Mouse (Mus musculus) gastrocnemius, adult 18-20 months (tissue): ENCODE results near the gene Otulin. TPM values are rescaled to one million over a fixed set of nuclear protein-coding genes. Genes with fewer than 3 reads are reported as not detected.

Experiments used
- DNase-seq: peaks from one replicate; pipeline ENCODE4 v3.0.0; 2021; ENCODE audit warnings: low spot score
- total RNA-seq, 2 experiments: library from RNA; stranded (reverse); gene quantifications; 2 replicates each; pipeline ENCODE4 v1.2.3; 2021

Gene Otulin
- total RNA-seq, 2 experiments from 2014 or later: 17.8 to 28.3 TPM

DNA sequence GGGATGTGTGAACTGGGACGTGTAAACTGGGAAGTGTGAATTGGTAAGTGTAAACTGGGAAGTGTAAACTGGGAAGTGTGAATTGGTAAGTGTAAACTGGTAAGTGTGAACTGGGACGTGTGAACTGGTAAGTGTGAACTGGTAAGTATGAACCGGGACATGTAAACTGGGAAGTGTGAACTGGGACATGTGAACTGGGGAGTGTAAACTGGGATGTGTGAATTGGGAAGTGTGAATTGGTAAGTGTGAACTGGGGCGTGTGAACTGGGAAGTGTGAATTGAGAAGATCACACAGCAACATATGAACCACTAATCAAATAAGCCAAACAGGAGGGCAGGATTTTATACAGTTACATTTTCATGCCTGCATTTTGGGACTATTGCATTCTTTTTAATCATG, 27.9 kb upstream of the Otulin start:
- no peak for DNase-seq

DNA sequence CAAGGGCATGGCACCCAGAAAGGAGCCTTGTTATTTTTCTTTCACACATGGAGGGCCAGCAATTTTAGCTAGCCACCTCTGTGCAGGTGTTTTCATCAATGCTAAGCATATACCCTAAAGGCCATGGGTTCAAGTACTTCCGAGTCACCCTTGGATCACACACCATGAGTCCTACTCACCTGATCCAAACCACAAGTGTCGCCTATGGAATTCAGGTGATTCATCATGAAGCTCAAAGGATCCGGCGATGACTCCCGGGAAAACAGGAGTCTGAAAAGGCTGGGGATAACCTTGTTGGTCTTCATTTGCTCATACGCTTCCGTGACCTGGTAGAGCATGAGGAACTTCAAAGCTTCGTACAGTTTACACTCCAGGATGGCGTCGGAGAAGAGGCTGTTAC, 27.4 kb upstream of the Otulin start:
- DNase-seq: no peak

DNA sequence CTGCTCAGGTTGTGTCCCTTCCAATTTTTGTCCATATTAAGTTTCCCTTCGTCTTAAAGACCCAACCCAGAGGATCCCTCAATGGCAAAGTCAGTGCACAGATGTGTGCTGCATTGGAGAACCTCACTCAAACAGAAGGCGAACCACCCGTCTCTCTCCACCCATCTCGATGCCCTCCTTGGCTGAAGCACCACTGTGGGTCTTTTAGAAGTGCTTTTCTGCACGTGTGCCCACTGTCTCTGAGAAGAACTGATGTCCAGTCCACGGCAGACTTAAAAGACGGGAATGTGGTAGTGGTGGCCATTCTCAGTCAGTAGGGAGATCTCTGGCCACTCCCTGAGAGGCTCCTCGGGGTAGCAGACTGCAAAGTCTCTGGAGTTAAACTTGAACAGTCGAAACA, 26.1 kb upstream of the Otulin start:
- no peak for DNase-seq

DNA sequence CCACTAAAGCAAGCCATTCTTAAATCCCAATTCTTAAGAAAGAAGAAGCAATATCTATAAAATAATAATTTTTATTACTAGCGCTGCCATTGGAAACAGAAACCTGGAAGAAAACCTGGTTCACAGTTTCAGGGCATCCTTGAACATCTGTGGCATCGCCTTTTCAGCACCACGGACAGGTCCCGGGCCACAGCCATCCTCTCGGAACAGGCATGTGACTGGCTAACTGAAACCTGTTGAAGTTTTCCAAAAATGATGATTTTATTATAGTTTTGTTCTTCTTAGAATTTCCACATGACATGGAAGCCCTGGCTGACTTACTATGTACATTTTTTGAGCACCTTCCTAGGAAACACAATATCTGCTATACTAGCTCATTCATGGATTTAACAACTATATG, 24.5 kb upstream of the Otulin start:
- DNase-seq: no peak

DNA sequence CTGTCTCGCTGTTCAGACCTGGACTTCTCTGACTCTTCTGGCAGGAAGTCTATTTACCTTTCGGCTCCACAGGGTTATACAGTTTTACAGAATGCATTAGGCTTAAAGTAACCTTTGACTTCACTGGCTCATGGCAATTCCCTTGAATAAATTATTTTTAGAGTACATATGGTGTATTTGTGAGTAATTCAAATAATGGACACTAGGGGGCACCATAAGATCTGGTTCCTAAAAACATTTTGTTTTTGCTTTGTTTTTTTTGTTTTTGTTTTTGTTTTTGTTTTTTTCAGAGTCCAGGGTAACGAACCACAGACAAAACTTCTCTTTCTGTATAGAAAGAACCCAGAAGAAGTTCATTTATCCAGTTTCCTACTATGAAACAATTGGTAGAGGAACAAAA, 17.2 kb upstream of the Otulin start:
- DNase-seq: no peak

DNA sequence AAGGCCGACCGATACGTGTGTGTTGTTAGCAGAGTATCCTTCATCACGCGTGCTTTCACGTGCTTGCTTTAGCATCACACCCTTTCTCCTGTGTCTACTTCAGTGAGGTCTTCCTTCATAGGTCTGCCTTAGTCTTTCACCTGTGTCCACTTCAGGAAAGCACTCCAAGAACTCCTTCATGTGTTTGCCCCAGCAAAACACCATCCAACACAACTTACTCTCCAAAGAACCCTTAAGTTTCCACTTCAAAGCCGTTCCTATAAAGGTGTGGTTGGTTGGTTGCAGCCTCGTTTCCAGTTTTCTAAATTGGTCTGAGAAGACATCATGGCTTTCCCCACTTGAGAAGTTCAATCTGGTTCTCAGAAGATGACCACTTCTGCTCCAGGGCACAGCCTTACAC, 16.2 kb upstream of the Otulin start:
- no peak for DNase-seq

DNA sequence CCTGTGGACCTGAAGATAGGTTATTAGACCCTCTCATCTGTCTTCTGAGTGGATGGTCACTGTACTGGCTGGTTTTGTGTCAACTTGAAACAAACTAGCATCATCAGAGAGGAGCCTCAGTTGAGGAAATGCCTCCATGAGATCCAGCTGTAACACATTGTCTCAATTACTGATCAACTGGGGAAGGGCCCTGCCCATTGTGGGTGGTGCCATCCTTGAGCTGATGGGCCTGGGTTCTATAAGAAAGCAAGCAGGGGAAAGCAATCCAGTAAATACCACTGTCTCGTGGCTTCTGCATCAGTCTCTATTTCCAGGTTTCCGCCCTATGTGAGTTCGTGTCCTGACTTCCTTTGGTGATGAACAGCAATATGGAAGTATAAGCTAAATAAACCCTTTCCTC, 14.8 kb upstream of the Otulin start:
- DNase-seq: no peak

DNA sequence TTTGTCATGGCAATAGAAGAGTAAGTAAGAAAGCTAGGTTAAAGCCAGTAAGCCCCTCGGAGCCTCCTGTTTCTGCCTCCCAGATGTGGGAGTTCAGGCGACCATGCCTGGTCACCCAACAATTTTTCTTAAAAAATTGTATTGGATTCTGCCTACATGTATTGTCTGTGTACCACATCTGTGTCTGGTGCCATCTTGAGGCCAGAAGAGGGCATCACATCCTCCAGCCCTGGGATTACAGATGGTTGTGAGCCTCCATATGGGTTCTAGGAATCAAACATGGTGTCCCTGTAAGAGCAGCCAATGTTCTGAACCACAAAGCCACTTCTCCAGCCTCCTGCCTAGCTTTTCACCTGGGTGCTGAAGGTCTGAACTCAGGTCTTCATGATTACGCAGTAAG, 12.4 kb upstream of the Otulin start:
- DNase-seq: peak; percentile 49

DNA sequence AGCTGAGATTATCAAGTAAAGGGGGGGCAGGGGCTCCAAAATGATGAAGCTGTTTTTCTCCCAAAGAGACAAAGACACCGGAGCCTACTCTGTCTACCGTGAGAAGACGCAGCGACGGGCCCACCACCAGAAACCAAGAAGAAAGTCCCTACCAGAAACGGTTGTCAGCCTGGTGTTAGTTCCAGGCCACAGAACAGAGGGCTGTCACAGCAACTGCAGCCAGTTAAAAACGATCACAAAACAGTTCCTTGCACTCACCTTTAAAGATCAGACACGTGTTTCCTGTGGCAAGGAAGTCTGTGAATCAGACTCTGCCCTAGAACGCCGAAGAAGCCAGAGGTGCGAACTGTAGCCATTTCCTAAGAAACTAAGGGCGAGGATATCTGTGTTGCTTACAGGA, 10.7 kb upstream of the Otulin start:
- DNase-seq: no peak

DNA sequence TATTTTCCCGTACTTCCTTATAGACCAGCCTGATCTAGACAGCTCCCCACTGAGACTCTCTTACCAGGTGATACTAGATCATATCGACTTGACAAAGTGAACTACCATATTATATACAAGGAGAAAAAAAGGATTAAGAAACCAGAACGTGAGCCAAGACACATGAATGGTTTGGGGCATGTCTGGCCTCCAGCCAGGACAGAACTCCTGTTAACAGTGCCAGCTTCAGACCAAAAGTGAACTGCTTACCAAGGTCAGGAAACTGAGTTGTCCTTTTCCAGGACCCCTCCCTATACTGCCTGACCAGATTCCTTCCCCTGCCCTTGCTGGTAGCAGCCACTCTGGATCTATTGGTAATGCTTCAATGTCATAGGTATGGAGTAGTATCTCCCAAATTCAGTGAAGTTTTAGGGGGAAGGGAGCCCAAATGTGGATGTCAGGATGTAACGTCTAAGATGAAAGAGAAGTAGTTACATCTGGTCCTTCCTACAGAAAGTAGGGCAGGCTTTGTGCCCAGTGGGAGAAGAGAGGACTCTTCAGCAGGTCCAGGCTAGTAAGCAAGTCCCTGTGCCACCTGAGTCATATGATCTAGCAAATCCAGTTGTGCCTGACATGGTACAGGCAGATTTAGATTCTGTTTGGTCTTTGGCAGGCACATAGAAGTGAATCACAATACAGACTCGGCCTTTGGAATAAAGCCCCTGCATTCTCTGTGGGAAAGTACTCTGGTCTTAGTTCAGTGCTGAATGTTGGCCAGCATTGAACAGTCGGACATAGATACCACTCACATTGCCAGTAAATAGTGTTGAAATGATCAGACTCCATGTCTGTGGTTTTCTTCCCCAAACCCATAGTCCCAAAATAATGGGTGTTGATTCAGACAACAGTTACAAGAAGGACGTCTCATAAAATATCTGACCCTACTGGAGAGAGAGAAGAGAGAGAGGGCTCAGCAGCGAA, 3.7 kb upstream of the Otulin start:
- no peak for DNase-seq

DNA sequence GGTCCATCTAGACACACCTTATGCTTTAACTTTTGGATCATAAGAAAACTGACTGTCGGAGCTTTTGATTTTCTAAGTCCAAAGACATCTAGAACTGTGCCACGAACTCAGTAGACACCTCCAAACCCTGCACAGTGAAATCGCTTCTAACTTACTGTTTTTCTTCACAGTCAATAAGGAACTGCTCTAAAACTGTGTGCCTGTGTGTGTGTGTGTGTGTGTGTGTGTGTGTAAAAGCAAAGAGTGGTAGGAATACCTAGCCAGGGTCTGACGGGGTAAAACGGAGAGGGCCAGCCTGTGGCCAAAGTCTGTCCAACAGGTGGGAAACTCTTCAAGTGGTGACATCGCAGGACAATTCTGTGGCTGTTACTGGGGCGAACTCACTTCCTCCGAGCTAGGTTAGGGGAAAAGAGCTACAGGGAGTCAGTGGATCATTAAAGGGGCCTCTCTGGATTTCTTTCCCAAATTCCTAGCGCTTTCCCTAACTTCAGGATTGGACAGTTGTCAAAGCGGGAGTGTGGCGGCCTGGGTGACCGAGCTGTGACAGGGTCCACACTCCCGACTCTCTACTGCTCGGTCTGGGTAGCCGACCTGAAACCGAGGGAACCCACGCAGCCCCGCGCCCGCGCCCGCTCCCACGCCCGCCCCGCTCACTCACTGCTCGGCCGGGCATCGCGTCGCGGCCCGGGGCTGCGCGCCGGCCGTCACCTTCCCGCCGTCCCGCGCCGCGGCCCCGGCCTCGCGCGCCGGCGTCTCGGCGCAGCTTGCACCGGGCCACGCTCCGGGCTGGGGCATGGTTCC, 493 bp downstream of the Otulin start:
- DNase-seq: no peak

DNA sequence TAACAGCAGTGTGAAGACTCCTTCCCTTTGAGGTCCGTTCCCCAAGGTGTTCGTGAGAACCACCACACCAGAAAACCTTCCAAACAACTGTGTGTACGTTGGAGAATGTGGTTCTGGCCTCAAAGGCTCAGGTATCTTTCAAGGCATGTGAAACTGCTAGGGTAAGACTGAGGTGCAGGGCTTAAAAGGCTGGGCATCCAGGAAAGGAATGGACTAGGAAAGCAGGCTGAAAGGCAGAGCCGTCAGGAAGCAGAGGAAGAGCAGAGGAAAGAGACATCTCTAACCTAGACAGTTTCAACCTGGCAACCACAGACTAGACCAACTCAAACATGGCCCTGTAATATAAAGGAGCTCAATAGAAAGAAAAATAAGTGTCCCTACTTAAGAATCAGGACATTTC, 1.4 kb downstream of the Otulin start:
- no peak for DNase-seq

DNA sequence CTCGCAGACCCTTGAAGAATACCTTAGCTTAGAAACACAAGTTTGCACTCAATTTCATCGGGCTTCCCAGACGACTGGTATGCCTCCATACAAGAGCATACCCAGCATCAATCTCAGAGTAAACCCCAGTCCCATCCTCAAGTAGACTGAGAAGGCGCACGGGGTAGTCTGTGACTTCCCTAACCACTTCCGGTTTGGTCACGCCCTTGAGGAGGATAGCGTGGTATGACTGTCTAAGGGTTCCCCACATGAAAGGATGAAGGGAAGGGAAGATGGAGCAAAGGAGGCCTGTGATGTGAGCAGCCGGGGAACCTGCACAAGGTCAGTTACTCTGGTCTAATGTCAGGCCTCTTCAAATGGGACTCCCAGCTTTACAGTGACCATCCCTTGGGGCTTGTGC, 2.7 kb downstream of the Otulin start:
- DNase-seq: no peak

DNA sequence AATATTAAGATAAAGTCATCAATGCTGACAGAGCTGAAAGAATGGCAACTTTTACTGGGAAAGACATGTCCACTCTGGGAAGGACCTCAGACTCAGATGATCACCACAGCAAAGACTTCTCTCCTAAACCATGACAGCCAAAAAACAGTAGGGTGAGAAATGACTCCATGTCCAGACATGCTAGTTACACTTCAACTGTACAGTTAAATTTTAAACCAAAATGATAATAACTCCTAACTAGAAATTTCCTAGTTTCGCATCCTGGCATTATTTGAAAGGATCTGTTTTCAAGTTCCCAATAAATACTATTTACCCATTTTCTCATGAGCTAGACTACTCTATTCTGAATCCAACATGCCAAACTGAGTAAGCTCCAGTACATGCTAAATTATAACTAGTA, 4.2 kb downstream of the Otulin start:
- DNase-seq: no peak

DNA sequence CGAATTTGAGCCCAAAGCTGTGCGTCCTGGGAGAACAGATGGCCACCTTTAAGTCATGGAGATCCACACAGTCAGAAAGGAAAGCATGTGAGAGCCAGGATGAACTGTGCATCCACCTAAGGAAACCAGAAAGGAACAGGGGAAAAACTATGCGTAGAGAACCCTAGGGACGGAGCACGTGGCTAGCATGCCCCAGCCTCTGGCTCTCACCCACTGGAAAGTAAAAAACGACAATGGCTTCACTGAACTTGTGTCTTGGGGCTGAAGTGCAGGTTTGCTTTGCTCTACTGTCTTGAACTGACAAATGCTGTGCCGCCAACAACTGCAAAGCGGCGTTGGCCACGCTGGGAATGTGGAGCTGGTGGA, 4.6 kb downstream of the Otulin start:
- no peak for DNase-seq

DNA sequence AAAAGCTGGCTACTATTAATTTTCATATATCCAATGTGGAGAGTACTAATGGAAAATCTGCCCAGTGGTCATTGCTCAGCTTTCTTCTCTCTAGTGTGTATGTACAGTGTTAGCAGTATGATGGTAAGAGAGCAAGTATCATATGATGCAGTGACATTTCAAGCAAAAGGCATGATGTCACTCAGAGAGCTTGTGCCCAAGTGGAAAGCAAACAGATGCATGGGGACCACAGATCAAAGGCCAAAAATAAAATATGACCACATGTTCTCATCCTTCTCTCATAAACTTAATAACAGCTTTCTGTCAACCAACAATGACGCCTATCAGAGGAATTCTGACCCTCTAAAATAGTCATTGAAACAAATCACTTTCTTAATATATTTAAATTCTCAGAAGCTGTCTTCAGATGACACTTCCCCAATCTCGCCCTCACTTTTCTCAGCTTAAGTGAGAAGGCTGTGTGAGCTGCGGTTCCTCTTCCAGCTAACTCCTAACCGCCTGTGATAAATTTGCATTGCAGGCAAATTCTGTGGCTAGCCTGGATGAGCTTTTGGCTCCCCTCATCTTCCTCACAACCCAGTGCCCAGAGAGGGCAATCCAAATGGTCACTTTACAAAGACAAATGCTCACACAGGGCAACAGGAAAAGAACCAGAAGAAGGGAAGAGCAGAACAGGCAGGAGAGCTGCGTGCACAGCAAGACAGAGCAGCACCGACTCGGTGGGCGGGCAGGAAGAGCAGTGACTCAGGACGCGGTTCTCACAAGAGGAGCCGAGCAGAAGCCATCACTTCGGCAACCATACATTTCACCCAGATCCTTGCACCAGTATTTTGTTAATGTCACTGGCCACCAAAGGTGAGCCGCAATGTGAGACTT, 5.2 kb downstream of the Otulin start:
- DNase-seq: peak; percentile 62

DNA sequence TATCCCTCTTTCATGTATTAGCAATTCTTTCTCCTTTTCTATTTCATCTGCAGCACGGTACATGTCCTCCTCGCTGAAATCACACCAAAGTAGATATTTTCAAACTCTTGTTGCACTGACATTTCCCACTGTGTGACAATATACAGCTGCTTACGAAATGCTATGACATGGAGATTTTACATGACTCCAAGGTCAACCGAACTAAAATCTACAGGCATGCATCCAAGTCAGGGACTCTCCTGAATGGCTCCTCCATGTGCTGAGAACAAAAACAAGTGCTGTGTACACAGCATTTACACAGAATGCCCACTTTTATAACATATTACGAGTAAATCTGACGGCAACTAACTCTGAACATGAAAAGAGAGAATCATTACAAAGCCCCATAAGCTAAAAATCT, 7.2 kb downstream of the Otulin start:
- DNase-seq: no peak

DNA sequence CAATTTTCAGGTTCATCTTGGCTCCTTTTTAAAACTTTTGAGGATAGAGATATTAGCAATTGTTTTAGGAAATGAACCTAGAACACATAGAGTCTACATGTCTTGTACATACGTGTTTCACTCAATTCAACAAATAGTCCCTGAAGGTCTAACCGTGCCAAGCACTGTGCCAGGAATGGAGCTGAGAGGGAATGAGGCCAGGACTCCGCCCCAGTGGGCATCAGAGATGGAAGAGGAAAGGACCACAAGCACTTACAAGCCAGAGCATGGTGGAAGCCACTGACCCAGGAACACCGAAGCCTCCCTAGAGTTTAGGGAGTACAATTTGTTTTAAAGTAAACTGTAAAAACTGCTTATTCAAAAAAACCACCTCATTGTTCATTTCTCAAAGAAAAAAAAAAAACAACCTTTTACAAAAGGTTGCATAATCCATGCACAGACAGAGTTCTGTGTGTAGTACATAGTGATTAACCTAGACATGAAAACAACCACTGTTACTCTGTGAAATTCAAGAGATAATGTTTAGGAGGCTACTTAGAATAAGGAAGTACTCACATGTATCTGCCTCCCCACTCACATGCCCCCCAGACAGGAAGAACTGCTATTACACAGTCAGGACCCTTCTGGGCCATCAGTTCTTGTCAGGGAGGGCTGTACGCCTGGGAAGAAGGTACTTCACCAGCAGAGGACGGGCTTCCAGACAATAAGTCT, 9.9 kb downstream of the Otulin start:
- DNase-seq: no peak

DNA sequence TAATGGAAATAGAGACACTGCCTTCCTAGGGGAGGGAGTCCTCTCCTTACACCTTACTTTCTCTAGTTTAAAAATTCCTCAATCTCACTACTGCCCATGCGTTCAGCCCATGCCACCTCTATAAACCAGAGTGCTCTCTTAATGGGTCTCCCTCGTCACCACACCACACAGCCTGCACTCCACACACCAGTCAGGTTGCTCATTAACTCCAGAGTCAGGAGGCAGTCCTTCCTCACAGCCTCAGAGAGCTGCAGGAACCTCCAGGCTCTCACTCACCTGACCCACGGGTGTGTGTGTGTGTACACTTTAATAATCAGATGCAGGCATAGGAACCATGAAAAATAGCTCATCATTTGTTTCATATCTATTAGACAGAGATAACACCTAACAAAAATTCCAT, 10.8 kb downstream of the Otulin start:
- no peak for DNase-seq

DNA sequence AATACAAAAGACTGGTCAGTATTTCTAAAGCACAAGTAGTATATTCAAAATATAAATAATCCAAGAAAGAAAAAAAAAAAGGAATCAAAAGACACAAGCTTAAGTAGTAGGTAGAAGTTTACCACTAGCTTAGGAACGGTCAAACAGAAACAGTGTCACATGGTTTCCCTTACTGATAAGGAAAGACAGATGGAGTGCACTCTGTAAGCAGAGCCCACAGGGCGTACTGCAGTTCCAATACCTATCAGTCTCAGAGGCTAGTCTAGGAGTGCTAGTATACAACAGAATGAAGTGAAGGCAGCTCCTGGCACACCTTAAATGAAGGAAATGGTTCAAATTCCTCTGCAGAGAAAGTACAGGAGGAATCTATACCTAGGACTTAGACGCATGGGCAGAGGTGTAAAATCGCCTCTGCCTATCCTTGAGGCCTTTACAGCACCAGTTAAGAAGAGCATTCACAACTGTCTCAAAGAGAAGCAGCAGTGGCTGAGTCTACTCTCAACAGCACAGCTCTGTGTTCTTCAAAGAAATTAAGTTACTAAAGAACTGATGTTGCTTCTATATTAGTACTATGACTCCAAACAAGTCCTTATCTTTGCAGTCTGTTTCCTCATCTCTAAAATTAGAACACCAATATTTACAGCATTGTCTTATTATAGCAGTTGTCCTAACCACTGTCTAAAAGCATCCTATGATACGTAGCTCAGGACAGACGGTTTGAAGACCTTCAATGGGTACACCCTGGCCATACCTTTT, 11.5 kb downstream of the Otulin start:
- DNase-seq: no peak
